Mouse (Mus musculus) midbrain, embryonic 13.5 days (tissue): Measurements from ENCODE around the gene Pigm. TPM values are rescaled to one million over a fixed set of nuclear protein-coding genes. Genes with fewer than 3 reads are reported as not detected.

Source experiments
- ATAC-seq: fragments of 200-750 bp; cut with Nextera tagmentation; 2 replicates; pipeline ENCODE4 v1.8.0; 2017; ENCODE audit warnings: mild to moderate bottlenecking, moderate TSS enrichment, moderate library complexity
- H3K27ac ChIP-seq: fragments of 300-500 bp; sonication (generic); 2 replicates; pipeline ENCODE4 v1.5.1; 2015; ENCODE audit warnings: inconsistent platforms, mild to moderate bottlenecking, moderate library complexity
- H3K27me3 ChIP-seq: fragments of 300-500 bp; sonication (generic); 2 replicates; pipeline ENCODE4 v1.6.1; 2015; ENCODE audit warnings: mild to moderate bottlenecking, inconsistent platforms
- H3K36me3 ChIP-seq: fragments of 300-500 bp; sonication (generic); 2 replicates; pipeline ENCODE4 v1.6.1; 2015; ENCODE audit warnings: mild to moderate bottlenecking, inconsistent platforms
- H3K4me1 ChIP-seq: fragments of 300-500 bp; sonication (generic); replicated peaks from 2 replicates; pipeline ENCODE4 v1.6.1; 2015; ENCODE audit warnings: inconsistent platforms
- H3K4me2 ChIP-seq: fragments of 300-500 bp; sonication (generic); replicated peaks from 2 replicates; pipeline ENCODE4 v1.6.1; 2015; ENCODE audit warnings: moderate library complexity, mild to moderate bottlenecking, inconsistent platforms
- H3K4me3 ChIP-seq: fragments of 300-500 bp; sonication (generic); replicated peaks from 2 replicates; pipeline ENCODE4 v1.5.1; 2015; ENCODE audit warnings: mild to moderate bottlenecking, inconsistent platforms
- H3K9ac ChIP-seq: fragments of 300-500 bp; sonication (generic); replicated peaks from 2 replicates; pipeline ENCODE4 v1.6.1; 2015; ENCODE audit warnings: mild to moderate bottlenecking, inconsistent platforms
- H3K9me3 ChIP-seq: fragments of 300-500 bp; sonication (generic); 2 replicates; pipeline ENCODE4 v1.6.1; 2016; ENCODE audit warnings: mild to moderate bottlenecking, inconsistent platforms
- WGBS: fragments of 180-500 bp; shearing (Covaris S2); methylation state at CpG from one replicate; pipeline ENCODE4 v1.1.7; 2015; 5-methylcytosine and 5-hydroxymethylcytosine counted together
- polyA plus RNA-seq: library from polyadenylated mRNA; unstranded; fragments of >200 nt; fragmentation: Nextera tagmentation; extraction: Ambion mirVana; gene quantifications from 2 replicates; pipeline ENCODE4 v1.2.1, GENCODE M21; 2015

Pigm gene
- polyA plus RNA-seq, 1 experiment from 2014 or later, result 4.9 TPM

- H3K9ac ChIP-seq, result no peak overlapping the region
- H3K4me1 ChIP-seq, result peaks cover 14% of the 10 kb centered on the region
- no peak overlapping the region for H3K4me2 ChIP-seq
- H3K9me3 ChIP-seq, result no peaks in the 10 kb centered on the region
- no peaks in the 10 kb centered on the region for H3K36me3 ChIP-seq
- H3K27ac ChIP-seq, result no peak overlapping the region
- 25% methylated on average over 2 of the region's 2 CpGs for WGBS
- H3K27me3 ChIP-seq, result peaks cover 19% of the 10 kb centered on the region
- no peak overlapping the region for H3K4me3 ChIP-seq
- no peak for ATAC-seq
Measured at GRCm38 (mm10) chr1:172337411-172338185, 38.7 kb upstream of the Pigm start.

- Histone ChIP-seq H3K36me3 (no peaks in the 10 kb centered on the region), H3K4me2 (peak within 1 kb of the TSS; percentile 68), H3K4me1 (peaks cover 23% of the 10 kb centered on the region), H3K4me3 (peak within 1 kb of the TSS; percentile 48), H3K27ac (peak within 1 kb of the TSS; percentile 3; the same call in 1 of the 2 replicates), H3K27me3 (peaks cover 22% of the 10 kb centered on the region), H3K9ac (peak within 1 kb of the TSS; percentile 56), H3K9me3 (no peaks in the 10 kb centered on the region)
- peak; percentile 93 for ATAC-seq
- 1% methylated on average over 37 of the region's 38 CpGs for WGBS
Measured at GRCm38 (mm10) chr1:172340729-172341321, 35.5 kb upstream of the Pigm start, which contains the start of gene Kcnj10. Gene Kcnj10 (plus strand): TSS chr1:172341210.

GRCm38 (mm10) chr1:172341386-172341785 lies 35.0 kb upstream of the Pigm start:
- WGBS, result 19% methylated on average over 10 of the region's 10 CpGs
- peak overlapping the region; percentile 68 for H3K4me2 ChIP-seq
- H3K4me1 ChIP-seq, result peaks cover 23% of the 10 kb centered on the region
- H3K27me3 ChIP-seq, result peaks cover 22% of the 10 kb centered on the region
- peak overlapping the region; percentile 48 for H3K4me3 ChIP-seq
- ATAC-seq, result peak; percentile 6; the same call in 1 of the 2 replicates
- peak overlapping the region; percentile 56 for H3K9ac ChIP-seq
- H3K27ac ChIP-seq, result no peak overlapping the region
- no peaks in the 10 kb centered on the region for H3K36me3 ChIP-seq
- no peaks in the 10 kb centered on the region for H3K9me3 ChIP-seq

GRCm38 (mm10) chr1:172342729-172343128 lies 33.6 kb upstream of the Pigm start:
- Histone ChIP-seq H3K27ac (no peak overlapping the region), H3K9me3 (no peaks in the 10 kb centered on the region), H3K27me3 (peaks cover 22% of the 10 kb centered on the region), H3K36me3 (no peaks in the 10 kb centered on the region), H3K4me3 (0 out of 2 replicates have a peak overlapping the region, but pooled peaks have one; percentile 6), H3K4me1 (peaks cover 23% of the 10 kb centered on the region), H3K9ac (no peak overlapping the region), H3K4me2 (peak overlapping the region; percentile 68)
- WGBS, result 86% methylated on average over 2 of the region's 3 CpGs
- ATAC-seq, result peak; percentile 57

- H3K27ac ChIP-seq, result no peak overlapping the region
- no peak overlapping the region for H3K4me3 ChIP-seq
- H3K9ac ChIP-seq, result no peak overlapping the region
- 46% methylated on average over 3 of the region's 3 CpGs for WGBS
- 0 out of 2 replicates have a peak overlapping the region, but pooled peaks have one; percentile 3 for H3K4me2 ChIP-seq
- H3K36me3 ChIP-seq, result no peaks in the 10 kb centered on the region
- no peaks in the 10 kb centered on the region for H3K9me3 ChIP-seq
- peaks cover 19% of the 10 kb centered on the region for H3K27me3 ChIP-seq
- no peak for ATAC-seq
- peaks cover 26% of the 10 kb centered on the region for H3K4me1 ChIP-seq
Measured at GRCm38 (mm10) chr1:172343914-172344313, 32.4 kb upstream of the Pigm start.

- H3K4me3 ChIP-seq, result no peak overlapping the region
- no peak overlapping the region for H3K4me2 ChIP-seq
- no peak for ATAC-seq
- H3K4me1 ChIP-seq, result peaks cover 35% of the 10 kb centered on the region
- H3K27ac ChIP-seq, result no peak overlapping the region
- H3K9ac ChIP-seq, result no peak overlapping the region
- no peaks in the 10 kb centered on the region for H3K9me3 ChIP-seq
- WGBS, result 89% methylated on average over 7 of the region's 7 CpGs
- peaks cover 15% of the 10 kb centered on the region for H3K27me3 ChIP-seq
- no peaks in the 10 kb centered on the region for H3K36me3 ChIP-seq
Measured at GRCm38 (mm10) chr1:172344820-172345219, 31.5 kb upstream of the Pigm start.

GRCm38 (mm10) chr1:172346707-172347106 lies 29.6 kb upstream of the Pigm start:
- no peaks in the 10 kb centered on the region for H3K36me3 ChIP-seq
- no peak overlapping the region for H3K27ac ChIP-seq
- H3K4me1 ChIP-seq, result peaks cover 41% of the 10 kb centered on the region
- no peaks in the 10 kb centered on the region for H3K9me3 ChIP-seq
- peaks cover 12% of the 10 kb centered on the region for H3K27me3 ChIP-seq
- no peak overlapping the region for H3K9ac ChIP-seq
- no peak for ATAC-seq
- H3K4me2 ChIP-seq, result no peak overlapping the region
- WGBS, result 90% methylated on average over 10 of the region's 10 CpGs
- H3K4me3 ChIP-seq, result no peak overlapping the region

GRCm38 (mm10) chr1:172347382-172347781 lies 29.0 kb upstream of the Pigm start:
- no peak overlapping the region for H3K27ac ChIP-seq
- no peak overlapping the region for H3K4me3 ChIP-seq
- H3K4me2 ChIP-seq, result no peak overlapping the region
- H3K27me3 ChIP-seq, result peaks cover 5% of the 10 kb centered on the region; the same call in 1 of the 2 replicates
- H3K9me3 ChIP-seq, result no peaks in the 10 kb centered on the region
- no peak overlapping the region for H3K9ac ChIP-seq
- 92% methylated on average over 12 of the region's 12 CpGs for WGBS
- no peaks in the 10 kb centered on the region for H3K36me3 ChIP-seq
- H3K4me1 ChIP-seq, result peaks cover 43% of the 10 kb centered on the region
- no peak for ATAC-seq

- no peaks in the 10 kb centered on the region for H3K27me3 ChIP-seq
- peaks cover 37% of the 10 kb centered on the region for H3K4me1 ChIP-seq
- WGBS, result 33% methylated on average over 5 of the region's 5 CpGs
- no peaks in the 10 kb centered on the region for H3K36me3 ChIP-seq
- no peaks in the 10 kb centered on the region for H3K9me3 ChIP-seq
- H3K27ac ChIP-seq, result peak overlapping the region; percentile 91
- peak overlapping the region; percentile 36 for H3K4me2 ChIP-seq
- ATAC-seq, result peak; percentile 25
- H3K4me3 ChIP-seq, result no peak overlapping the region
- H3K9ac ChIP-seq, result peak overlapping the region; percentile 53; the same call in 1 of the 2 replicates
Measured at GRCm38 (mm10) chr1:172349504-172349903, 26.8 kb upstream of the Pigm start.

GRCm38 (mm10) chr1:172349916-172350812 lies 26.2 kb upstream of the Pigm start:
- H3K4me1 ChIP-seq, result peaks cover 44% of the 10 kb centered on the region
- peak overlapping the region; percentile 53 for H3K9ac ChIP-seq
- 2% methylated on average over 19 of the region's 19 CpGs for WGBS
- H3K27ac ChIP-seq, result peak overlapping the region; percentile 91
- H3K4me3 ChIP-seq, result peak overlapping the region; percentile 2; the same call in 1 of the 2 replicates
- H3K36me3 ChIP-seq, result no peaks in the 10 kb centered on the region
- peak overlapping the region; percentile 36 for H3K4me2 ChIP-seq
- no peaks in the 10 kb centered on the region for H3K27me3 ChIP-seq
- peak; percentile 96 for ATAC-seq
- no peaks in the 10 kb centered on the region for H3K9me3 ChIP-seq

GRCm38 (mm10) chr1:172352001-172352400 lies 24.3 kb upstream of the Pigm start:
- H3K36me3 ChIP-seq, result no peaks in the 10 kb centered on the region
- no peak overlapping the region for H3K4me2 ChIP-seq
- no peaks in the 10 kb centered on the region for H3K27me3 ChIP-seq
- no peak overlapping the region for H3K4me3 ChIP-seq
- no peak overlapping the region for H3K9ac ChIP-seq
- H3K9me3 ChIP-seq, result no peaks in the 10 kb centered on the region
- H3K27ac ChIP-seq, result no peak overlapping the region
- WGBS, result 80% methylated on average over 6 of the region's 6 CpGs
- no peak for ATAC-seq
- peaks cover 57% of the 10 kb centered on the region for H3K4me1 ChIP-seq
